Mouse (Mus musculus) cerebellum, adult 18-20 months (tissue): ENCODE measurements around the gene Kat2b.
"Not testable (repeated sequence)": the region's sequence is repeated elsewhere in the genome, so short reads cannot be mapped to it uniquely, and the experiment has no call there.

Experiments
- DNase-seq, 2 experiments: peaks; one replicate each; pipeline ENCODE4 v3.0.0; 2021

The Kat2b gene

GRCm38 (mm10) chr17:53570361-53570875 is 3.8 kb downstream of the Kat2b start:
- DNase-seq, result no peak

- DNase-seq, result not testable (repeated sequence)
Observed at GRCm38 (mm10) chr17:53570932-53571331, 4.3 kb downstream of the Kat2b start.

- no peak for DNase-seq
Observed at GRCm38 (mm10) chr17:53573019-53573556, 6.4 kb downstream of the Kat2b start.

- no peak for DNase-seq
Observed at GRCm38 (mm10) chr17:53577151-53577550, 10.5 kb downstream of the Kat2b start.

- peak in 1 of 2 experiments; percentile 43 for DNase-seq
Observed at GRCm38 (mm10) chr17:53577754-53578153, 11.1 kb downstream of the Kat2b start.

- no peak for DNase-seq
Observed at GRCm38 (mm10) chr17:53578249-53578648, 11.6 kb downstream of the Kat2b start.

- peak; percentile 84 to 91 for DNase-seq
Observed at GRCm38 (mm10) chr17:53578776-53579175, 12.1 kb downstream of the Kat2b start.

- DNase-seq, result no peak
Observed at GRCm38 (mm10) chr17:53579612-53580011, 13.0 kb downstream of the Kat2b start.

- DNase-seq, result peak; percentile 55 to 58
Observed at GRCm38 (mm10) chr17:53580237-53580636, 13.6 kb downstream of the Kat2b start.

GRCm38 (mm10) chr17:53582026-53582585 is 15.4 kb downstream of the Kat2b start:
- no peak for DNase-seq

- no peak for DNase-seq
Observed at GRCm38 (mm10) chr17:53582805-53583204, 16.1 kb downstream of the Kat2b start.

GRCm38 (mm10) chr17:53583846-53584579 is 17.4 kb downstream of the Kat2b start:
- no peak for DNase-seq

GRCm38 (mm10) chr17:53587074-53587851 is 20.6 kb downstream of the Kat2b start:
- DNase-seq, result peak; percentile 79 to 84

GRCm38 (mm10) chr17:53588097-53588855 is 21.6 kb downstream of the Kat2b start:
- DNase-seq, result no peak

- DNase-seq, result no peak
Observed at GRCm38 (mm10) chr17:53590110-53590509, 23.4 kb downstream of the Kat2b start.

- DNase-seq, result no peak
Observed at GRCm38 (mm10) chr17:53591910-53592309, 25.2 kb downstream of the Kat2b start.

- DNase-seq, result no peak
Observed at GRCm38 (mm10) chr17:53594590-53594989, 27.9 kb downstream of the Kat2b start.

- DNase-seq, result no peak
Observed at GRCm38 (mm10) chr17:53595527-53595926, 28.9 kb downstream of the Kat2b start.

- DNase-seq, result peak in 1 of 2 experiments; percentile 40
Observed at GRCm38 (mm10) chr17:53596314-53596882, 29.7 kb downstream of the Kat2b start.

GRCm38 (mm10) chr17:53596941-53597790 is 30.5 kb downstream of the Kat2b start:
- DNase-seq, result no peak

GRCm38 (mm10) chr17:53598571-53598970 is 31.9 kb downstream of the Kat2b start:
- DNase-seq, result no peak
